Mouse (Mus musculus): Measurements from ENCODE around the gene Dcbld1.
"Not testable (repeated sequence)": the region's sequence is repeated elsewhere in the genome, so short reads cannot be mapped to it uniquely, and the experiment has no call there.

GRCm38 (mm10) chr10:52277564-52277963 is 44.1 kb downstream of the Dcbld1 start:
- TF ChIP-seq EP300 (IDR thresholded peaks at IDR 0.05; ENCODE audit: insufficient read depth, low read depth, low read length); CTCF (IDR thresholded peaks at IDR 0.05): not testable (repeated sequence)

Data from heart, adult 2 months (tissue).